Mouse (Mus musculus) Patski (cell line): Measurements from ENCODE around the gene Spire2. TPM values are rescaled to one million over a fixed set of nuclear protein-coding genes. Genes with fewer than 3 reads are reported as not detected.

ENCODE experiments used
- ATAC-seq: fragments of 100-300 bp; one replicate; pipeline ENCODE4 v1.8.0; 2021
- CTCF ChIA-PET: fragments of 350-600 bp; sonication (Branson Sonifier 250); formaldehyde crosslinking; loops from one replicate; lab custom pipeline; 2022; ENCODE audit warnings: inconsistent platforms; lab: Charles Lee
- POLR2A ChIA-PET: fragments of 350-600 bp; sonication (Branson Sonifier 250); formaldehyde crosslinking; loops from one replicate; lab custom pipeline; 2022; ENCODE audit warnings: antibody characterized with exemption, inconsistent platforms; lab: Charles Lee
- DNase-seq: peaks from one replicate; pipeline ENCODE4 v3.0.0-alpha.2; 2011; ENCODE audit warnings: low read depth, low spot score
- H3K27me3 ChIP-seq: fragments of 371-371 bp; one replicate; pipeline ENCODE4 v1.5.1; 2021
- CTCF ChIP-seq: fragments of 100-300 bp; IDR thresholded peaks from one replicate; pipeline ENCODE4 v1.5.1; 2021
- in situ Hi-C: fragments of 300-500 bp; cut with MboI; formaldehyde crosslinking; loops from 3 replicates; pipeline ENCODE4 v1.11.1; 2018; ENCODE audit warnings: low pct_unique_long_range_greater_than_20kb, mixed read lengths
- polyA plus RNA-seq: library from polyadenylated mRNA; unstranded; gene quantifications from one replicate; pipeline ENCODE4 v1.2.3, GENCODE M21; 2021

Spire2 gene
- polyA plus RNA-seq, 1 experiment from 2014 or later = 7.1 TPM

DNA sequence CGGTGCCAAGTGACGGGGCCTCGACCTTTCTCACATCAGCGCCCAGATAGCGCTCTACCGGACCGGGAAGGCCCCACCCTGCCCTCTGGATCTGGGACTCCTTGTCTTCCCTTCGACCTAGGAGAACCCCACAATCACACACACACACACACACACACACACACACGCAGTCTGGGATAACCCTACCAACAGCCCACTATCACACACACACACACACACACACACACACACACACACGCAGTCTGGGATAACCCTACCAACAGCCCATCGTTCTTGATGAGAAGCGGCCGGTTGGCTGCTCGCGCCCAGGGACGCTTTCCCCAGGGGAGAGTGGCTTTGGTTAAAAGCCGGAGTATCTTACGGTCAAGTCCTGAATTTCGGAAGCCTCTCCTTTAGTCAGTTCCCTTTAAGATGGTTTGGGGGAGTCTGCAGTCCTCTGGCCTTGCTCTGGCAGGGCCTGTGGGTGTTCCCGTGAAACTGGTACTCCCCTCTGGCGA is 626 bp downstream of the Spire2 start:
- DNase-seq = no peak
- ChIA-PET CTCF (interaction anchor here (1.0 to 1.2 kb wide), 2 partner anchors 10 to 12 kb away, joined by 3 read pairs; no protein-coding TSS in a partner anchor), POLR2A (interaction anchor here (0.8 kb wide), 1 partner anchor 48 kb away, joined by 3 read pairs; no protein-coding TSS in a partner anchor)
- no peak for TF ChIP-seq CTCF
- in situ Hi-C loops = no loop called here
- ATAC-seq = no peak
- no peaks in the 10 kb centered on the region for H3K27me3 ChIP-seq

DNA sequence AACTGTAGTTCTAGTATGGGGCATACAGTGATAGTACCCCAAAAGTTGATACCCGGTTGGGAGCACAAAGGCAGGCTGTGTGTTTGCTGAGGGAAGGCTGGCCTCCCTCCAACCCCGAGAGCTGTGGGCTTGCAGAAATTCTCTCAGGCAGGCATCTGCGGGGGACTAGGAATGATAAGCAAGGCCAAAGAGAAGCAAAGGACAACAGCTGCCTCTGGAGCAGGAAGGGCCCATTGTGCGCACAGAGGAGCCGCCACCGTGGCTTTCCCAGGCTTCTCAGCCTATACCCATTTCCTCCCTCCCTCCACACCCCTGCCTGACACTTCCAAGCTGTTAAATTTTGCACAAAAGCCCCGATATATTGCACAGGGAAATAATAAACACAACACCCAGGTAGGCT is 1.4 kb downstream of the Spire2 start:
- no peaks in the 10 kb centered on the region for H3K27me3 ChIP-seq
- in situ Hi-C loops = no loop called here
- CTCF ChIA-PET = interaction anchor here (1.4 kb wide), 1 partner anchor 12 kb away, joined by 3 read pairs; no protein-coding TSS in a partner anchor
- POLR2A ChIA-PET = no interaction called here
- DNase-seq (no peak), ATAC-seq (no peak)
- no peak for TF ChIP-seq CTCF

DNA sequence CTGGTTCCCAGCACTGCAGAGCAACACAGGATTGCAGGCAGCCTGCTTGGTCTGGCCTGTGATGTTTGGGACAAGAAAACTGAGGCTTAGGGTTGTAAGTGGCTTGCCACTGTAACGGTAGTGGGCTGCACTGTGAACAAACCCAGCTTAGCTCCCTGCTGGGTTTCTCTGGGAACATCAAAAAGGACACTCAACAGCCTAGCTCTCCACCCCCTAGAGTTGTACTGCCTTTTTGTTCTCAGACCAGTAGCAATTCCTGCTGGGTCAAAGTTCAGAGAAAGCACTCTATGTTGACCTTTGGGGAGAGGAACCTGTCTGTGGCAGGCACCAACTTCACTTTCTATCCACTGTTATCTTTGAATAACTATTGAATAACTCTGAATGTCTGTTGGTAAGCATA is 2.0 kb downstream of the Spire2 start:
- POLR2A ChIA-PET = no interaction called here
- ATAC-seq = no peak
- H3K27me3 ChIP-seq = no peaks in the 10 kb centered on the region
- no peak for TF ChIP-seq CTCF
- in situ Hi-C loops = no loop called here
- no peak for DNase-seq
- CTCF ChIA-PET = interaction anchor here (1.4 kb wide), 1 partner anchor 11 kb away, joined by 3 read pairs; no protein-coding TSS in a partner anchor

DNA sequence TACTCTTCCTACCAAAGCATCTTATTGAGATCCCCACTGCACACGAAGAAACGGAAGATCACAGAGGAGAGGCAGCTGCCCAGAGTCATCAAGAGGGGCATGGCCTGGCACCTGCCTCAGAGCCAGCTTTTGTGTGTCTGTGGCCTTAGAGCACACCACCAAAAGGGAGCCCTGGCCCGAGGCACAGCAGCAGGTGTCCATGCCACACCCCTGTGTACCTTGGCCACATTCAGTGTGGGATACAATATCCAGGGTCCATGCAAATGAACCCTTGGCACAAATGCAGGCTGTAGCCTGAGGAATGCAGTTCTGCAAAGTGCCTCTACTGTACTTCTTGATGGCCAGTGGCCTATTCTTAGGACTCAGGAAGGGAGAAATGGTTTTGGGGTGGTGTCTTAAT is 5.0 kb downstream of the Spire2 start:
- no peaks in the 10 kb centered on the region for H3K27me3 ChIP-seq
- no peak for TF ChIP-seq CTCF
- in situ Hi-C loops = no loop called here
- DNase-seq (no peak), ATAC-seq (no peak)
- ChIA-PET CTCF (interaction anchor here (1.2 kb wide), 1 partner anchor 14 kb away, joined by 3 read pairs; no protein-coding TSS in a partner anchor), POLR2A (no interaction called here)

DNA sequence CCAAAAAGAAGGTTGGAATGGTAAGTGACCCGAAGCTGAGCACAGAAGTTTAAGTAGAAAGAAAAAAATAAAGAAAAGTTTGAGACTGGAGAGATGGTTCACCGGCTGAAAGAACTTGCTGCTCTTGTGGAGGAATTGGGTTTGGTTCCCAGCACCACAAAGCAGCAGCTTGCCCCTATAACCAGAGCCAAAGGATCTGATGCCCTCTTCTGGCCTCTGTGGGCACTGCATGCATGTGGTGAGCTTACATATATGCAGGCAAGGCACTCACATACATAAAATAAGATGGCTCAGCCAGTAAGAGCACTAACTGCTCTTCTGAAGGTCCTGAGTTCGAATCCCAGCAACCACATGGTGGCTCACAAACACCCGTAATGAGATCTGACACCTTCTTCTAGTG is 7.6 kb downstream of the Spire2 start:
- no peak for TF ChIP-seq CTCF
- no peaks in the 10 kb centered on the region for H3K27me3 ChIP-seq
- in situ Hi-C loops = no loop called here
- ATAC-seq = no peak
- DNase-seq = no peak
- CTCF ChIA-PET = interaction anchor here (1.4 kb wide), 1 partner anchor 11 kb away, joined by 3 read pairs; no protein-coding TSS in a partner anchor
- POLR2A ChIA-PET = interaction anchor here (0.6 kb wide), 1 partner anchor 35 kb away, joined by 3 read pairs; no protein-coding TSS in a partner anchor

DNA sequence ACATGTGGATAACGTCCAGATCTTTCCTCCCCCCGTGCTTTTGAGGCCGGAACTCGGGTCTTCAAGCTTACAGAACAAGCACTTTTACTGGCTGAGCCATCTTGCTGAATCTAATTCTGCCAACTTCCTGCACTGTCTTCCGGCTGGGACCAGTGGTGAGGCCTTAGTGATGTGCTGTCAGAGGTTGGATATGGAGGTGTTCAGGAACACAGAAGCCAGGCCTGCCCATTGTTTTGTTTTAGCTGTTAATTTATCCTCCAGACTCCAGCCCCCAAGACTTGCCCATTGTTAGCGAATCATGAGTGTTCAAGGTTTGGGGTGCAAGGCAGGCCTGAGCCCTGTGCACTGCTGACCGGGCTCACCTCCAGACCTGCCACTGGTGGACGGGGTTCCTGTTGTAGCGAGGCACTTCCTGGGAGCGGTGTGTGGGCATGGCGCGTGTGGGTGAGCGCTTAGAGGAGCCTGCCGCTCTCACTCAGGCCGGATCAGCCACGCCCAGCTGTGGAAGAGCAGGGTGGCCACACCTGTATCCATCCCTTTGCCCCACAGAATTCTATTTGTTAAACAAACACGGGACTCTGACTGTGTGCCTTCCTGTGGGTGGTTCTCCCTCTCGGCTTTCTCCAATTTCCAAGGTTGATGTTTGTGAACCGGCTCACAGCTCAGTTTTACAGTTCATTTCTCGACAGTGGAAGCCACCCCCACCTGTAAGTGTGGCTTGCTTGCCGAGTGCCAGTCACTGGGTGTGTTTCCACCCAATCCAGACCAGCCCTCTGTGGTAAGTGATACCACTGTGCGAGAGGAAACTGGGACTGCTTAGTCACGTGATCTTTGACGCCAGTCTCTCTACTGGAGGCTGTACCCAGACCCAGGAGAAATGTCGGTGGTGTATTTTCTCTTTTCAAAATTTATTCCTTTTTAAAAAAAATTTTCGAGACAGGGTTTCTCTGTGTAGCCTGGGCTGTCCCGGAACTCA is 8.8 kb downstream of the Spire2 start:
- in situ Hi-C loops = no loop called here
- DNase-seq (no peak), ATAC-seq (no peak)
- ChIA-PET POLR2A (no interaction called here), CTCF (no interaction called here)
- no peak for TF ChIP-seq CTCF
- H3K27me3 ChIP-seq = no peaks in the 10 kb centered on the region

DNA sequence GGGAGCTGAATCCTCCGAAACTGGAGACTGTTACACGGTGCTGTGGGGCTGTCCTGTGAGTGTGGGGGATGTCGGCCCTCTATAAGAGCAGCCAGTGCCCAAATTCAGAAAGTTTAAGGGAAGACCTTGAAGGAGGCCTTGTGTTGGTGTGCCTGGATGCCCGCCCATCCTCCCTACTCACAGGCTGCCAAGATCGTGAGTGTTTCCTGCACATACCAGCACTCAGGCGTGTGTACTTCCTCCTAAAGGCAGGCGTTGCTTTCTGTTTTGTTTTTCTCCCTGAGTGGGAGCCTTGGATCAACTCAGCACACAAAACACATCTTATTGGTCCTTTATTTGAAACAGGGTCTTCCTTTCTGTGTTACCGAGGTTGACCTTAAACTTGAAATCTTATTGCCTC is 9.7 kb downstream of the Spire2 start:
- DNase-seq = no peak
- ATAC-seq = no peak
- POLR2A ChIA-PET = no interaction called here
- CTCF ChIA-PET = no interaction called here
- in situ Hi-C loops = no loop called here
- no peak for TF ChIP-seq CTCF
- H3K27me3 ChIP-seq = no peaks in the 10 kb centered on the region

DNA sequence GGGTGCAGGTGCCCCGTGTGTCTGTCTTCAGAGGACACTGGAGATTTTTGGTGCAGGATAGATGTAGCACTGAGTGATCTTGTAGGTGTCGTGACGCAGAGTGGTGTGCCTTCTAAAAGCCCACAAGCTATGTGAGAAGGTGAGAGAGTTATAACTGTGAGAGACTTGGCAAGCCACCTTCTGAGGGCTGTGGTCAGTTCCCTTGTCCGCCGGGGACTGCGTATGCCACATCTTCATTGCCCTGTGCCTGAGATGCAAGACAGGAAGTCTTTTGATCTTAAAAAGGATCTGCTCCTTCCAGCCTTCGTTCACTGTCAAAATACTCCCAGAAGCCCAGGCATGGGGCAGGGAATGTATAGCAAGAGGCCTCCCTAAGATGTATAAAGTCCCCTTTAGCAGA is 10.4 kb downstream of the Spire2 start:
- CTCF ChIA-PET = interaction anchor here (1.2 kb wide), 1 partner anchor 10 kb away, joined by 3 read pairs; the partner anchor contains the start of gene Spire2
- in situ Hi-C loops = no loop called here
- no peaks in the 10 kb centered on the region for H3K27me3 ChIP-seq
- ATAC-seq (no peak), DNase-seq (no peak)
- POLR2A ChIA-PET = interaction anchor here (0.9 to 1.2 kb wide), 2 partner anchors 12 to 29 kb away, joined by 4 read pairs; no protein-coding TSS in a partner anchor
- TF ChIP-seq CTCF = no peak

DNA sequence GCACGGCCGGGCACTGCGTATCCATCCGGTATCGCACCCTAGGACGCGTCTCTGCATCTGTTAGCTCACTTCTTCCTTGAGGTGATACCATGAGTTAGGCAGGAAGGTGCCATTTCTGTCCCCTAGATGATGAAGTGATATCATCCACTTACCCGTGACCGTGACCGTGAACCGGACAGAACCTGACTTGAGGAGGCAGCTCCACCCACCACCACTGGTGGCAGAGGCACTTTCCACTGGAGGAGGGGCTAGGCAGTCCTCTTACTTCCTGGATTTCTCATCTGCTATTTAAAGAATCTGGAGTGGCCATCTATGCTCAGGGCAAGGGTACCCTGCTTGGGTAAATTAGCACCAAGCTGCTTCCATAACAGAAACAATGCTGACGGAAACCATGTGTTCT is 10.9 kb downstream of the Spire2 start:
- POLR2A ChIA-PET = interaction anchor here (0.9 to 1.2 kb wide), 2 partner anchors 12 to 30 kb away, joined by 4 read pairs; no protein-coding TSS in a partner anchor
- H3K27me3 ChIP-seq = no peaks in the 10 kb centered on the region
- no peak for DNase-seq
- TF ChIP-seq CTCF = no peak
- in situ Hi-C loops = no loop called here
- CTCF ChIA-PET = interaction anchor here (0.9 to 1.2 kb wide), 3 partner anchors 11 to 19 kb away, joined by 3 read pairs; partner anchors contain the start of gene Spire2
- ATAC-seq = no peak

DNA sequence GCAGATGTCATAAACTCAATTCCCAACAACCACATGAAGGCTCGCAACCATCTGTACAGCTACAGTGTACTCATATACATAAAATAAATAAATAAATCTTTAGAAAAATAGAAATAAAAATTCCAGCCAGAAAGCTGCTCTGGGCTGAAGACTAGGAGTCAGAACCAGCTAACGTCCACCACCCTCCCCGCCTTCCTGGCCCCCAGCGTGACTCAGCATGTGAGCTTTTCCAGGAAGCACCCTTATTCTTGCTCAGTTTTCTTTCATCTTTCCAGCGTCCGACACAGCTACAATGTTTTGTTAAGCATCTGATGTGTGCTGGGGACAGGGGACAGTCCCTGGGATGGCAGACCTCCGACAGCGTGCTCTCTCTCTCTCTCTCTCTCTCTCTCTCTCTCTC is 12.6 kb downstream of the Spire2 start:
- ATAC-seq (no peak), DNase-seq (no peak)
- CTCF ChIA-PET = interaction anchor here (0.9 to 1.1 kb wide), 3 partner anchors 11 to 16 kb away, joined by 3 read pairs; partner anchors contain the start of gene Spire2
- TF ChIP-seq CTCF = no peak
- POLR2A ChIA-PET = interaction anchor here (1.3 kb wide), 1 partner anchor 16 kb away, joined by 3 read pairs; no protein-coding TSS in a partner anchor
- no peaks in the 10 kb centered on the region for H3K27me3 ChIP-seq
- in situ Hi-C loops = no loop called here
